Mouse (Mus musculus) ovary, adult 18-20 months (tissue): ENCODE measurements around the gene Wbp4.
A peak's percentile ranks its signal among the peaks of the same experiment; 100 is the strongest.
"Not testable (repeated sequence)": the region's sequence is repeated elsewhere in the genome, so short reads cannot be mapped to it uniquely, and the experiment has no call there.

Experiments
- DNase-seq: peaks from one replicate; pipeline ENCODE4 v3.0.0; 2022; ENCODE audit warnings: low spot score, mixed read lengths

Gene Wbp4

DNA sequence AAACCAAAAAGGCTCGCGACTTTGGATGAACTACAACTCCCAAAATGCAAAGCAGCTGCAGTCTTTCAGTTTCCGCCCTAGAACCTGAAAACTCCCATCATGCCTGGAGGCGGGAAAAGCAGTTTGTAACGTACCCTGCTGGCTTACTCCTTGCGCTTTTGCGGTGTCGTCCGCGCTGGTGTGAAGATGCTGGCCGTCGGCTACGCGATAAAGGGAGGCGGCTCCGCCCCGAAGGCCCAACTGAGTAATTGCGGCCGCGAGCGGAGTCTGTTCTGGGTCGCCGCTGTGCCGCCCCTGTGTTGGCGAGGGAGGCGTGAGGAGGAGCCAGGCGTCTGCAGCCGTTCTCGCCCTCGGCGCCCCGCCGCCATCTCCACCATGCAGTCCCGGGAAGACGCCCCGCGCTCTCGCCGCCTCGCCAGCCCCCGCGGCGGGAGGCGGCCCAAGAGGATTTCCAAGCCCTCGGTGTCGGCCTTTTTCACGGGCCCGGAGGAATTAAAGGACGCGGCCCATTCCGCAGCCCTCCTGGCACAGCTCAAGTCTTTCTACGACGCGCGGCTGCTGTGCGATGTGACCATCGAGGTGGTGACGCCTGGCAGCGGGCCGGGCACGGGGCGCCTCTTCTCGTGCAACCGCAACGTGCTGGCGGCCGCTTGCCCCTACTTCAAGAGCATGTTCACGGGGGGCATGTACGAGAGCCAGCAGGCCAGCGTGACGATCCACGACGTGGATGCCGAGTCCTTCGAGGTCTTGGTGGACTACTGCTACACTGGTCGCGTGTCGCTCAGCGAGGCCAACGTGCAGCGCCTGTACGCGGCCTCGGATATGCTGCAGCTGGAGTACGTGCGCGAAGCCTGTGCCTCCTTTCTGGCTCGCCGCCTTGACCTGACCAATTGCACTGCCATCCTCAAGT lies 29.4 kb downstream of the Wbp4 start, which contains the start of gene Kbtbd6:
Gene Kbtbd6, plus strand, starts transcription at position 155 of the 910 bp plus-strand sequence.
- DNase-seq = peak; percentile 76

DNA sequence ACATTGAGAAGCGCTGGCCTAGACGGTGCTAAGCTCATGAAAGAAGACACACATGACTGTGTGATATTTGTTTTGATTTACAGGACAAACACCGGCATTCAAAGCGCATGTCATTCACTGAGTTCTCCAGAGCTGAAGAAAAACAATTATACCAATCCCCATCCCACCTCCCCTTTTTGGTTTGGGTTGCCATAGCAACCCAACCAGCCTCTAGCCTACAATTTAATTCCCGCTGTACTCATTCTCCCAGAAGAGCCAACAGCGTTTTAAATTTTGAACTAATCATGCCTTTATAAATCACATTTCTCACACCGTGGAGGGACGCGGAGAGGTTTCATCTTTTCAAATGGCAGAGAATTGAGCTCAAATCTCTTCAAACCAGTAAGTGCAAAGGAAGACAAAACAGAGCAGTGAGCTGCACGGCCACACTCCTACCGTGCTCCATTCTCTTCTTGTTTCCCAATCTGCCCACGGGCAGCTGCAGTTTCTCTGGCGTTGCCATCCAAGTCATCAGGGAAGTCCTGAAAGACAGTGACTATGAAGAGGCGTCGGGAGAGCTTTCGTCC lies 36.2 kb downstream of the Wbp4 start:
- DNase-seq = no peak

DNA sequence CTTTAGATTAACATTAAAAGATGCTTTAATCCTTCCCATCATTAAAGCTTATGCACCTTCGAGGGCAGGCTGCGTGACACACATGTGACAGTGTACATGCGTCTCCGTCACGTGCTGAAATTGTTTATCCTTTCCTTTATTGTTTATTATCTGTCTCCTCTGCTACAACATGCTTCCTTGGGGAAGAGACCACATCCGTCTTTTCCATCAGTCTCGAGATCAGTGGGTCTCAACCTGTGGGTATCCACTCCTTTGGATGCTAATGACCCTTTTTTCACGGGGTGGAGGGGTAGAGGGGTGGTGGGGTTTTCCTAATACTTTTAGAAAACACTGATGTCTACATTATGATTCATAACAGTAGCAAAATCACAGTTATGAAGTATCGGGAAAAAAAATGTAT lies 36.7 kb downstream of the Wbp4 start:
- DNase-seq = no peak

DNA sequence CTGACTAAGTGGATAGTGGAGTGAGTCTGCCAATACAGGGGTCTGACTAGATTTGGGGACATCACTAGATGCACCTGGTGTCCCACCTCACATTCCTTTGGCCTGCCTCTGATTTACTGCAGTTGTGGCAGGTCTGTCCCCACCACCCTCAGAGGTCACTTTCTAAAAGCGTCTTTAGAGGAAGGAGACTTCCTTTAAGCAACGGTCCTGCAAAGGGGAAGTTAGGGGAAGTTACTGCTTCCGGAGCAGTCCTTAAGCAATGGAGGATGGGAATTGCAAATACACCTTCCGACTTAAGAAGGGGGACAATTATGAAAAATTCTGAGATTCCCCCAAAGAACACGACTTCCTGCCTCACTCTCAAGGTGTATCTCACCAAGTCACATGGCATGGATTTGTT lies 39.9 kb downstream of the Wbp4 start:
- DNase-seq = no peak

DNA sequence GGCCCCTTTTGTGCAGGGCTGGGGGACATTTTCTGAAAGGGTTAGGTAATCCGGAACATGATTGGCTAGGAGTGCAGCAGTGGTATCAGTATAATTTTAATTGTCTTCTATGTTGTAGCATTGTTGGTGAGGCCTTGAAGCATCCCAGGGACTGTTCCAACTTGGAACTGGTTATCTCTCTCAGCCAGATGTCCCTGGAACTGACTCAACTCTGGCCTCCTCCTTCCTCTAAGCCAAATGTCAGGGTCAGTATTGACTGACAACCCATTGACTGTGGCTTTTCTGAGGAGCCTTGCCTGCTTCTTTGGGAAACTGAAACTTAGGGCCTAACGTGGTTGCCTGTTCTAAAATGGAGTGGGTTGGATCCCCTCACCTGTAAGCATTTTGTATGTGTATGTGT lies 40.7 kb downstream of the Wbp4 start:
- no peak for DNase-seq

DNA sequence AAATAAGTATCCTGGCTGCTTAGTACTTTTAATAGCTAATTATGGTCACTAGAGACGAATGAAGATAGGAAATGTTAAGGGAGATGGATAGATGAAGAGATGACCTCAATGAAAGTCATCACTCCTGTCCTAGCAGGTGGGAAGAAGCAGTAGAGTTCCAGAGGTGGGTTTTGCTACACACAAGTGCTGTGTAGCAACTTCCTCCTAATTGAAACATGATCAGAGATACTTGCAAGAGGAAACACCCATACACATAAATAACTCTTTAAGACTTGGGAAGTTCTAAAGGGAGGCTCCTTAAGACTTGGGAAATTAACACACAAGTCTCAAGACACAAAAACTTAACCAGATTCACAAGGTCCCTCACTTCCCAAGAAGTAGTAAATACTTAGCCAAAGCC lies 47.3 kb downstream of the Wbp4 start:
- DNase-seq = no peak

DNA sequence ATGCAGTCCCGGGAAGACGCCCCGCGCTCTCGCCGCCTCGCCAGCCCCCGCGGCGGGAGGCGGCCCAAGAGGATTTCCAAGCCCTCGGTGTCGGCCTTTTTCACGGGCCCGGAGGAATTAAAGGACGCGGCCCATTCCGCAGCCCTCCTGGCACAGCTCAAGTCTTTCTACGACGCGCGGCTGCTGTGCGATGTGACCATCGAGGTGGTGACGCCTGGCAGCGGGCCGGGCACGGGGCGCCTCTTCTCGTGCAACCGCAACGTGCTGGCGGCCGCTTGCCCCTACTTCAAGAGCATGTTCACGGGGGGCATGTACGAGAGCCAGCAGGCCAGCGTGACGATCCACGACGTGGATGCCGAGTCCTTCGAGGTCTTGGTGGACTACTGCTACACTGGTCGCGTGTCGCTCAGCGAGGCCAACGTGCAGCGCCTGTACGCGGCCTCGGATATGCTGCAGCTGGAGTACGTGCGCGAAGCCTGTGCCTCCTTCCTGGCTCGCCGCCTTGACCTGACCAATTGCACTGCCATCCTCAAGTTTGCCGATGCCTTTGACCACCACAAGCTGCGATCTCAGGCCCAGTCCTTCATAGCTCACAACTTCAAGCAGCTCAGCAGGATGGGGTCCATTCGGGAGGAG lies 54.5 kb downstream of the Wbp4 start:
- not testable (repeated sequence) for DNase-seq

DNA sequence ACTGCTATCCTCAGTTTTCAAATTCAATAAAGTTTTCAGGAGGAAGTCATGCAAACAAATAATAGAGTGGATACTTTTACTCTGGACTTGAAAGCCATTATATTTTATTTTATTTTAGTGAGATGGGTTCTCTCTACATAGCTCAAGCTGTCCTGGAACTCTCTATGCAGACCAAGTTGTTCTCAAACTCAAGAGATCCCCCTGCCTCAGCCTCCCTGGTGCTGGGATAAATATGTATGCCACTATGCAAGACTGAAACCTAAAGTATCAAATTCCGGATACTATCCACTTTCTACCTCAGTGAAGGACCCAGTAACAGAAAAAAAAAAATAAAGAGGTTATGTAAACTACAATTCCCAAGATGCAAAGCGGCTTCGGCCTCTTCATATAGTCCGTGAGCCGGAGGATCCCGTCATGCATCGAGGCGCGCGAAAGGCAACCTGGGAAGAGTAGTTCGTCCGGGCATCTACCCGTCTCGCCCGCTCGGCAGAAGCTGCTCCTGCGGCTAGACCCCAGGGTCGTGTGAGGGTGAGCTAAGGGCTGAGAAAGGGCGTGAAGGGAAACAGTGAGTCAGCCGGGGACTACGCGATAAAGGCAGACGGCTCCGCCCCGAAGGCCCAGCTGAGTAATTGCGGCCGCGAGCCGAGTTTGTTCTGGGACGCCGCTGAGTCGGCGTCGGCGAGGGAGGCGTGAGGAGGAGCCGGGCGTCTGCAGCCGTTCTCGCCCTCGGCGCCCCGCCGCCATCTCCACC lies 55.2 kb downstream of the Wbp4 start, which contains the start of gene Kbtbd7:
Gene Kbtbd7, plus strand, starts transcription at position 533 of the 751 bp plus-strand sequence.
- peak; percentile 96 for DNase-seq

DNA sequence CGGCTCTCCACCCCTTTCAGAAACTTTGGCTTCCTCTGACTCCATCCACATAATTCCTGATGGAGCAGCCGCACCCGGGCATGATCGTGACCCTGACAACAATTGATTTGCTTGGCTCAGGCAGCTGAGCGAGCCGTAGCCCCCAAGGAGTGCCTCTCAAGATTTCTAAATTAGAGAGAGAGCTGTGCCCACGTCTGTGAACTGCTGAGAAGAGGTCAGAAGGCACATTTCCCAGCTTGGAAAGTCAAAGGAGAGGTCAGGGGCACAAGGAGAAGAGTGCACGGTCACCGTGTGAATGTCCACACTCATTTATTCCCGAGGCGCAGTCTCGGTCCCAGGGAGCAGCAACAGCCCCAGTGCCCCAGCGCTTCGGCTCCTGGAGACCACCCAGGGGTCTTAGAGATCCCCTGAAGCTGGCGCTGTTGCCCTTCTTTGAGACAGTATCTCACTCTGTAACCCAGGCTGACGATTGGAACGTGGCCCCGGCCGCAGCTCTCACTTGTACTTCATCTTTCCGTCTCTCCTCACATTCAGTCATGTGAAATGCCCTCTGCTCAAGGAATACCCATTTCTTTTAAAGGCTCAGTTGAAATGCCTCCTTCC lies 61.1 kb downstream of the Wbp4 start:
- no peak for DNase-seq

DNA sequence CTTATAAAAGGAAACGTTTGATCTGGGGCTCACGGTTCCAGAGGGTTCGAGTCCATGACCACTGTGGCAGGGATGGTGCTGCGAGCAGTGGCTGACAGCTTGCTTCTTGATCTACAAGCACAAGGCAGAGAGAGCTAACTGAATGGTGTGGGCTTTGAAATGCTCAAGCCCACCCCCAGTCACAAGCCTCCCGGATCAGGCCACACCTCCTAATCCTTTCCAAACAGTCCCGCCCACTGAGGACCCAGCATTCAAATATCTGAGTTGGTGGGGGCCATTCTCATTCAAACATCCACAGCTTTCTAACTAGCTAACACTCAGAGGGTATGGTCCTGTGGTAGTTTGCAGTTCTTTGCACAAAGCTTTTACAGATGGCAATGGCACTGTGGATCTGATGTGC lies 68.2 kb downstream of the Wbp4 start:
- DNase-seq = no peak

DNA sequence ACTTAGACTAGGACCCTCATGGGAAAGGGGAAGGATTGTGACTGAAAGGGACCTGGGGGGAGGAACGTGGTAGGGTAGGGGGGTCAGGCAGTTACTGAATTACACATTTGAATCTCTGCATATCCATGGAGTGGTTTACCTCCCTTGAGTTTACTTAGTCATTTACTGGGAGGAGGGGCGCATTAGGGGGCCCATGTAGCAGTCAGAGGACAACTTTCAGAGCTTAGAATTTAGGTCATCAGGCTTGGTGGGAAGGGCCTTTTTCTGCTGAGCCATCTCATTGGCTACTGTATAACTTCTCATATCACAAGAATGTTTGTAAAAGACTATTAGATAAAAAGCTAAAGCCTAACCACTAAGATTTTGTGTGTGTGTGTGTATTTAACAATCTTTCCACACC lies 70.7 kb downstream of the Wbp4 start:
- no peak for DNase-seq
